Mouse (Mus musculus): ENCODE measurements around the gene Sirpa. TPM values are rescaled to one million over a fixed set of nuclear protein-coding genes. Genes with fewer than 3 reads are reported as not detected.

The Sirpa gene
- polyA plus RNA-seq, 1 experiment from 2014 or later: 30.1 TPM

DNA sequence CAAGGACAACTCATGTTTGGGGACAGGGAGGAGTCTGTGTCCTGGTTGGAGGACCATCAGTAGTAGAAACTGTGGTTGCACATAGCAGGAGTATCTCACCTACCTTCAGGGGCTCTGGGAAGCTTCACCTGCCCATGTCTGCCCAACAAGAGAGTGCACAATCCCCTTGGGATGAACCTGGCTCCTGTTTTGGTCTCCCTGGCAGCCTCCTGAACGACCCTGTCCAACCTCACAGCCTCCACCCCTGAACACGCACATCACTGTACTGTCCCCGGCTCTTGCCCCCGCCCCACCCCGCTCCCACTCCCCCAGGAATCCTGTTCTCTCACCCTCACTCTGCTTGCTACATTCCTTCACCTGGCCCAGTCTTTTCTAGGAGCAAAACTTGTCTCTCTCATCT lies 30.3 kb downstream of the Sirpa start:
- 71% methylated on average over 5 of the region's 5 CpGs for WGBS
- H3K36me3 ChIP-seq (ENCODE audit: insufficient read depth, low read length): no peaks in the 10 kb centered on the region

DNA sequence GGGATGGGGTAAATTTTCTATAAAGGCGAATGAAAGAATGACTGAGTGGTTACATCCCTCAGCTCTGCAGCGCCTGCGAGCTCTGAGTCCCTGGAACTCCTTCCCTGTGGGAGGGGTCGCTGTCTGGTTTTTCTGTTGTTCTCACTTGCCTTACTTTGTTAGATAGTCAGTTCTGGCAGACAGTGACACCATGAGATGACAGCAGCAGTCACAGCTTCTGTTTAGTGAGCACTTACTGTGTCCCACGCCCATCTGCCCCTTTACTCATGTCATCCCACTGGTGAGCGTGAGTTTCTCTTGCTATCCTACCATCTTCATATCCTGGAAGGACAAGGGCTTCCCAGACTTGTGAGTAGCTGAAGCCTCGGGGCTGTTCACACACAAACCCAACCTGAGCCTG lies 31.1 kb downstream of the Sirpa start:
- Histone ChIP-seq H3K9me3 (ENCODE audit: low read length) (no peaks in the 10 kb centered on the region), H3K36me3 (ENCODE audit: insufficient read depth, low read length) (no peaks in the 10 kb centered on the region), H3K27me3 (replicated peaks; ENCODE audit: insufficient read depth, low read length) (no peaks in the 10 kb centered on the region), H3K27ac (ENCODE audit: low read length) (no peak overlapping the region), H3K4me3 (ENCODE audit: low read depth, low read length) (no peak overlapping the region), H3K4me1 (ENCODE audit: insufficient read depth, low read depth, low read length) (no peaks in the 10 kb centered on the region), H3K4me2 (replicated peaks; ENCODE audit: low read depth, low read length) (no peak overlapping the region), H3K9ac (replicated peaks; ENCODE audit: low read depth) (no peak overlapping the region)
- 88% methylated on average over 7 of the region's 7 CpGs for WGBS
- DNase-seq (ENCODE audit: low spot score) (no peak), ATAC-seq (no peak)
- TF ChIP-seq CTCF (IDR thresholded peaks at IDR 0.05) (no peak), EP300 (IDR thresholded peaks at IDR 0.05) (no peak)

More for the DNA sequence above, 30.3 kb downstream of the Sirpa start:
- no peaks in the 10 kb centered on the region for H3K4me1 ChIP-seq (ENCODE audit: insufficient read depth, low read depth, low read length)
- ATAC-seq: no peak
- DNase-seq (ENCODE audit: low spot score): no peak
- no peak overlapping the region for H3K4me2 ChIP-seq (replicated peaks; ENCODE audit: low read depth, low read length)
- H3K27ac ChIP-seq (ENCODE audit: low read length): no peak overlapping the region
- H3K9ac ChIP-seq (replicated peaks; ENCODE audit: low read depth): no peak overlapping the region
- TF ChIP-seq CTCF (IDR thresholded peaks at IDR 0.05) (no peak), EP300 (IDR thresholded peaks at IDR 0.05) (no peak)
- H3K4me3 ChIP-seq (ENCODE audit: low read depth, low read length): no peak overlapping the region
- no peaks in the 10 kb centered on the region for H3K27me3 ChIP-seq (replicated peaks; ENCODE audit: insufficient read depth, low read length)
- no peaks in the 10 kb centered on the region for H3K9me3 ChIP-seq (ENCODE audit: low read length)

DNA sequence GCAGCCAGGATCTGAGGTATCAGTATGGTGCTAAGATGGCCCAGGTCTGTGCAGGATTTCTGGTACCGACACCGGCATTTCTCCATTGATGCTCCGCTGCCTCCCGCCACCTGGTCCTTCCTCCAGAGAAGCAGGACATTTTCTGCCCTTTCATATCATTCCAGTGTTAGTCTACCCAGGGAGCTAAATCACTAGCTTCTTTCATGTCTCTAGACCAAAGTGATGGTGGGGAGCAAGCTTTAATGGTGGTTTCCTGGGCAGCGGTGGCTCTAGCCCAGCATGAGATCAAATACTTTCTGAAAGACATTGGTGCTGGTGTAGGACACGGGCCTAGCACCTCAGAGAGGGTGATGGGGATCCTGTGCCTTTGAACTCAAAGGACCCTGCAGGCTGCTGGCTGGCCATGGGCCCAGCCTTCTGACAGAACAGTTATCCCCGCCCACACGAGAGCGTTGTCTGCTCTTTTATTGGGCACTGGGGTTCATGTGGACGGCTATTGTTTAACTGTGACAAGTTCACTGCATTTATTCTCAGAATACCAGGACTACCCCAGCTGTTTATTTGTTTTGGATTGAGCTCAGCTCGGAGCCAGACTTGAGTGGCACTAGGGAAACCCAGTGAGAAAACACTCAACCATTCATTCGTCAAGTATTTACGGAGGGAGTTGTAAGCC lies 31.7 kb downstream of the Sirpa start:
- Histone ChIP-seq H3K36me3 (ENCODE audit: insufficient read depth, low read length) (no peaks in the 10 kb centered on the region), H3K9me3 (ENCODE audit: low read length) (no peaks in the 10 kb centered on the region), H3K27me3 (replicated peaks; ENCODE audit: insufficient read depth, low read length) (no peaks in the 10 kb centered on the region), H3K4me1 (ENCODE audit: insufficient read depth, low read depth, low read length) (no peaks in the 10 kb centered on the region), H3K9ac (replicated peaks; ENCODE audit: low read depth) (no peak overlapping the region), H3K27ac (ENCODE audit: low read length) (peak overlapping the region; percentile 57; the same call in 1 of the 2 replicates), H3K4me2 (replicated peaks; ENCODE audit: low read depth, low read length) (0 out of 2 replicates have a peak overlapping the region, but pooled peaks have one; percentile 8), H3K4me3 (ENCODE audit: low read depth, low read length) (no peak overlapping the region)
- TF ChIP-seq CTCF (IDR thresholded peaks at IDR 0.05) (no peak), EP300 (IDR thresholded peaks at IDR 0.05) (peak; percentile 41; the same call in 1 of the 2 replicates)
- 48% methylated on average over 13 of the region's 13 CpGs for WGBS
- ATAC-seq: peak; percentile 88
- DNase-seq (ENCODE audit: low spot score): peak; percentile 86

DNA sequence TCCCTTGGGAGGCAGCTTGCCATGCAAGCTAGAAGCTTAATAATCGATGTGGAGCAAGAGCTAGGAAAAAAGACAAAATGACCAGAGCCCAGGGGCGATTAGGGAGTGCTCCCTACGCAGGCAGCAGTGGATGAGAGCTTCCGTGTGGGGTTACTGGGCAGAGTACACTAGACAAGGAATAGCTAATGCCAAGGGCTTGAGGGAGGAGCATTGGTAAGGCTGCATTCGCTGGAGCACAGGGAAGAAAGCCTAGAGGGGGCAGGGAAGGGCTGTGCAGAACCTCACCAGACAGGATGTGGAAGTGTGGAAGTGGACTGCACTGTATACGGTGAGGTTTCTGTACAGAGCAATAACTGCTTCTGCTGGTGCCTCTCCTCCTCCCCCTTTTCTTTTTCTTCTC lies 32.3 kb downstream of the Sirpa start:
- H3K27me3 ChIP-seq (replicated peaks; ENCODE audit: insufficient read depth, low read length): no peaks in the 10 kb centered on the region
- 0 out of 2 replicates have a peak overlapping the region, but pooled peaks have one; percentile 8 for H3K4me2 ChIP-seq (replicated peaks; ENCODE audit: low read depth, low read length)
- no peaks in the 10 kb centered on the region for H3K4me1 ChIP-seq (ENCODE audit: insufficient read depth, low read depth, low read length)
- no peak overlapping the region for H3K4me3 ChIP-seq (ENCODE audit: low read depth, low read length)
- WGBS: 28% methylated on average over 6 of the region's 6 CpGs
- no peak overlapping the region for H3K9ac ChIP-seq (replicated peaks; ENCODE audit: low read depth)
- H3K36me3 ChIP-seq (ENCODE audit: insufficient read depth, low read length): no peaks in the 10 kb centered on the region
- TF ChIP-seq CTCF (IDR thresholded peaks at IDR 0.05): peak; percentile 12; the same call in 1 of the 2 replicates
- TF ChIP-seq EP300 (IDR thresholded peaks at IDR 0.05): no peak
- DNase-seq (ENCODE audit: low spot score) (peak; percentile 74), ATAC-seq (peak; percentile 82)
- H3K9me3 ChIP-seq (ENCODE audit: low read length): no peaks in the 10 kb centered on the region
- H3K27ac ChIP-seq (ENCODE audit: low read length): peak overlapping the region; percentile 57; the same call in 1 of the 2 replicates

DNA sequence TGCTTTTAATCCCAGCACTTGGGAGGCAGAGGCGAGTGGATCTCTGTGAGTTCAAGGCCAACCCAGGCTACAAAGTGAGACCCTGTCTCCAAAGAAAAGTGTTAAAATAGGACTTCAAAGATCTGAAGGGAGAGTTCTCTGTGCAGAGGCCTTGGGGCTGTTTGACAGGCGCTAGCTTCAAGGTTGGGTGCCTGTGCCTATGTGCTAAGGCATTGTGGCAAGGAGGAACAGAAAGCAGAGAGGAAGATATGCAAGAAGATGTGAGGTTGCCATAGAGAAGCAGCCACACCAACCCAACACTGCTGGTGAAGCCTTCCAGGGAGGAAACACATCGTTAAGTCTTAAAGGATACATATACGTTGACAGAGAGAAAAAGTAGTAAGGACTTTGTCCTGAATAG lies 33.2 kb downstream of the Sirpa start:
- Histone ChIP-seq H3K27ac (ENCODE audit: low read length) (no peak overlapping the region), H3K4me1 (ENCODE audit: insufficient read depth, low read depth, low read length) (no peaks in the 10 kb centered on the region), H3K4me2 (replicated peaks; ENCODE audit: low read depth, low read length) (no peak overlapping the region), H3K36me3 (ENCODE audit: insufficient read depth, low read length) (no peaks in the 10 kb centered on the region), H3K4me3 (ENCODE audit: low read depth, low read length) (no peak overlapping the region), H3K9ac (replicated peaks; ENCODE audit: low read depth) (no peak overlapping the region), H3K27me3 (replicated peaks; ENCODE audit: insufficient read depth, low read length) (no peaks in the 10 kb centered on the region), H3K9me3 (ENCODE audit: low read length) (no peaks in the 10 kb centered on the region)
- TF ChIP-seq EP300 (IDR thresholded peaks at IDR 0.05) (no peak), CTCF (IDR thresholded peaks at IDR 0.05) (no peak)
- 91% methylated on average over 4 of the region's 4 CpGs for WGBS
- ATAC-seq (no peak), DNase-seq (ENCODE audit: low spot score) (no peak)

DNA sequence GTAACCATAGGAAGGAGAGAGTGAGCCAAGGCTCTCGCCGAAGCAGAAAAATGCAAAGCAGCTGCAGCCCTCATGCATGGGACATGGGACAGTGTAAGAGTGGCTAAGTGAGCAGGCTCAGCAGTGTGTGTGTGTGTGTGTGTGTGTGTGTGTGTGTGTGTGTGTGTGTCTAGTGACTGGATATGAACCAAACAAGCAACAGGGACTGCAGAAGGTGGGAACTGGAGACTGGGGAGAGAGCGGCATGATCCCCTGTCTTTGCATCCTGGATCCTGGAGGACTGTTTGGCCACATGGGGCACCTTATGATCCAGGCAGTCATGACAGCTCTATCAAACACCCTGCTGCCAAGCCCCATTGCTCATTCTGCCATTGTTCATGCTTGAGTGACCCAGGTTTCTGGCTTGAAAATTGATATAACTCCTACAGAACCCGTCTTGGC lies 34.0 kb downstream of the Sirpa start:
- no peaks in the 10 kb centered on the region for H3K27me3 ChIP-seq (replicated peaks; ENCODE audit: insufficient read depth, low read length)
- ATAC-seq (no peak), DNase-seq (ENCODE audit: low spot score) (no peak)
- H3K27ac ChIP-seq (ENCODE audit: low read length): no peak overlapping the region
- H3K4me1 ChIP-seq (ENCODE audit: insufficient read depth, low read depth, low read length): no peaks in the 10 kb centered on the region
- no peak overlapping the region for H3K9ac ChIP-seq (replicated peaks; ENCODE audit: low read depth)
- 86% methylated on average over 4 of the region's 4 CpGs for WGBS
- H3K4me3 ChIP-seq (ENCODE audit: low read depth, low read length): no peak overlapping the region
- no peak overlapping the region for H3K4me2 ChIP-seq (replicated peaks; ENCODE audit: low read depth, low read length)
- no peak for TF ChIP-seq CTCF (IDR thresholded peaks at IDR 0.05)
- no peak for TF ChIP-seq EP300 (IDR thresholded peaks at IDR 0.05)
- H3K36me3 ChIP-seq (ENCODE audit: insufficient read depth, low read length): no peaks in the 10 kb centered on the region
- no peaks in the 10 kb centered on the region for H3K9me3 ChIP-seq (ENCODE audit: low read length)

All from lung, postnatal 0 days (tissue).